Mouse (Mus musculus) frontal cortex, postnatal 36 days (tissue): ENCODE data around the gene Lpin3.
A peak's percentile ranks its signal among the peaks of the same experiment; 100 is the strongest.

Experiments used
- DNase-seq, 2 experiments: peaks; one replicate each; pipeline ENCODE4 v3.0.0; 2022; ENCODE audit warnings: low spot score in 2 of 2

Gene Lpin3

DNA sequence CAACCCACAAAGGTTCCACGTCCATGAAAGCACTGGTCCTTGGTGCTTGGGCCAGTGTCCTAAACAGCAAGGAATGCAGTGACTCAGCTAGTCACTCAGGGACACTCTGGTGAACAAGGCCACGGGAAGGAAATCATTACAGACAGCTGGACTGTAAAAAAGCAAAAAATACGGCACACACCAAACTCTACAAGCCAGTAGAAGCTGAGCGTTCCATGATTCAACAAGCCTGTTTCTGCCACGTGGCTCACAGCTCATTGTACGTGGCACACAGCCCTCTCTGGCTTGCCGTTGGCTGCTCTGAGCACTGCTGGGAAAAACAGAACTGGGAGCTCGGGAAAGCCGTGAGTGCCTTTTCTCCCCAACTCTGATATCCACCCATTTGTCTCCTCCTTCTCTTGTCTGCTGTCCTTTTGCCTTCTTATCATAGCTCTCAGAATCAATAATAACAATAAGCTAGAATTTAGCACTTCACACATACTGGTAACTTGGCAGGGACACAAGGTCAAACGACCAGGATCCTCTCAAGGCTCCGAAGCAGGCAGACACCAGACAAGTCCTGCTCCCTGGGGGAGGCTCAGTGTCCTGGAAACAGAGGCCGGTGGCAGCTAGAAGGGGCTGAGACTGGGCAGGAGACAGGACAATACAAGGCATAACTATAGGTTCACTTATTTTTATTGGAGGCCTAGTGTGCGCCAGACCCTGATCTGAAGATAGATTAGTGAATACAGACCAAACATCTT is at the start of gene Lpin3:
TSS of gene Lpin3 (plus strand) at position 218 of the 743 bp plus-strand sequence.
- DNase-seq: peak in 1 of 2 experiments; percentile 15

- no peak for DNase-seq
These were observed 39.6 kb upstream of the Lpin3 start for GRCm38 (mm10) chr2:160840838-160841237.

DNA sequence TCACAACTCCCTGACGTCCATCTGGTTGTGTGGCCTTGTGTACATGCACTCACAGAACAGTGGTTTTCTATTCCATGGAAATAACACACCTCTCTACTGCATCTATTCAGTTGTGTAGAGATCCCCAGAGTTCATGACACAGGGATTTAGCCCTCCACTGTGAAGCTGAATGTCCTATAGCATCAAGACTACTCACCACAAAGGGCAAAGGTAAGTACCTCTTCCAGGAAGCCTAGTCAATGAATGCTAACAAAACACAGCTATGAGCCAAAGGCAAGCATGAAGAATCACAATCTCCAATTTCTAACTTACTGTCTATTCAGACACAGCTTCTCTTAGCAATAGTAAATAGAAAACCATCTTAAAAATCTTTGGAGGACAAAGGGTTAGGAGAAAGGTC is 32.8 kb upstream of the Lpin3 start:
- no peak for DNase-seq

GRCm38 (mm10) chr2:160848186-160848585 is 32.3 kb upstream of the Lpin3 start:
- no peak for DNase-seq

DNA sequence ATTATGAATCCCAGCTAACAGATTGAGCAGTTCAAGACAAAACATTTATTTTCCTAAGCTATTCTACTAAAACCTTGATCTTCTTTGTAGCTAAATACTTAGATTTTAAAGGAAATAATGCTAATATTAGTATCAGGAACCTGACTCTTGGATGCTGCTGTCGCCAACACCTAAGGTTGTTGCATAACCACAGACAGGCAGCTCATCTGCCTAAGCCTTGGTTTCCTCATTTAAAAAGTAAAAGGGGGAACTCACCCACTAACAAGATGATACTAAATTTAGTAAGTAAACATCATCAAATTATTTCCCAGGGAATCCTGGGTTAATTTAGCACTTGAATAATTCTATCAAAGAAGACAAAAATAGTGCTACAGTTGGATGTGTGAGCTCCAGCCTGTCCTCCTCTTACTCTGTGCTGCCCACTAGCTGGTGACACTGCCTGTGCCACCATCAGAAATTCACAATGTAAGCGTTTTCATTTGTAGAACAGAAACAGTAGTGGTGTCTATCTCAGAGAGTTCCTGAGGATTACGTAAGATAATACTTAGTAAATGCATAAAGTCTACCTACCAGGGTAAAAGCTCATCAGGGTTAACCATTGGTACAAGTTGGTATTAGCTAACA is 30.7 kb upstream of the Lpin3 start:
- no peak for DNase-seq

DNA sequence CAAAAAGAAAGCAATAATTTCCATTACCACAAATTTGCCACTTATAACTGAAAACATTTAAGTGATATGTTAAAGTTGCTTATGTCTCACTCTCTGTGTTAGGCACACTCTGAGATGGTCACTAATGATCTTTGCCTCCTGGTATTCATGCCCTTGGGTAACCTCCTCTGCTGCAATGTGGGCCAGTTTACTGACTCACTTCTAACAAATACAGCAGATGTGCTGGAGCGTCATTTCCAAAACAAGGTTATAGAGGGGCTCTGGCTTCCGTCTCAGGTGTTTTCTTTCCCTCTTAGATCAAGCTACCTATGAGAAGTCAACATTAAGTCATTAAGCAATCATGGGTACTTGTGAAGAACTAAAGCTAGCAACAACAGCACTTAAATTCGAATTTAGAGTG is 30.1 kb upstream of the Lpin3 start:
- DNase-seq: no peak

DNA sequence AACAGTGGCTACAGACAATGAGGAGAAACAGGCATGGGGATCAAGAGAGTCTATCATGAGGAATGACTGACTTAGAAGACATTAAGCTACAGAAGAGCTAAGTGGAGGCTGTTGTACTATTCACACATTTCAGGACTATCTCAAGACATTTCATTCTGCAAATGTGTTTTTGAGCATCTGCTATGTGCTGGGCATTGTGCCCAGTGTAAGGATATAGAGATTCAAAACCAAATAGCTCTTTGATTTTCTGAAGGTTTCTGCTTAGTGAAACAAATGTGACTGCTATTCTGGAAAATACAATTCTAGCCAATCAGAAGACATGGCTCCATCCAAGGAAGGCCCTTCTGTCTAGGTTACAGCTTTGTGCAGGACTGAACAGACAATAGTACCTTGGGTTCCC is 25.8 kb upstream of the Lpin3 start:
- peak; percentile 50 to 88 for DNase-seq

GRCm38 (mm10) chr2:160856359-160857102 is 23.9 kb upstream of the Lpin3 start:
- DNase-seq: no peak

DNA sequence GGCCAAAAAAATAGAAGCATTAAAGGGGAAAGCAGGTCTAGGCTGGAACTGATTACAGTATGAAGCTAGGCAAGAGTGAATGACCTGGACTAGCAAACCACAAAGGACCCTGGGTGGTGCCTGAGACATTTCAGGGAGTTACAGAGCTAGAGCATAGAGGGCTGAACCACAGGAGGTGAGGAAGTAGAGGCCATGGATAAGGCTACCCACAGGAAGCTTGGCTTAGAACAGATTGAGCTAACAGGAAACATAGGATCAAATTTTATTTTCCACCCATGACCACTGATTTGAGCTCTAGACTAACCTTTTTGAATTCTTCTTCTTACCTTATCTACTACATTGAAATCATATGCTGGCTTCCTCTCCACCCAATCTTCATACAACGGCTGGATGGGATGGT is 20.1 kb upstream of the Lpin3 start:
- DNase-seq: no peak

DNA sequence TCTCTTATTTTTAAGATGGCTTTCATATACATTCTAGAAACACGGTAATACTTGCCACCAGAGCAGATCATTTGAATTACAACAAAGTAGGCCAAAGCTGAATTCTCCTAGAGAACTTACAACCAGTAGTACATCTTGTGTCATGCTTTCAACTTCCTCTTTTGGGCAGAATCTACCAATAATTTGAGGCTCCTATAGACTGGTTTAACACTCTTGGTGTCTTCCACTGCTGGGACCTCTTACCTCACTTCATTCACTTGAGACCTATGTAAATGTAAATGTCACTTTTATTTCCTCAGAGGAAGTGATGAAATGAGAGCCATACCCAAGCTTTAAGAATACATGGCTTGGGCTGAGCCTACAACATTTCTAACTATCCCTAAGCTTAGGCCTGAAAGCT is 16.4 kb upstream of the Lpin3 start:
- no peak for DNase-seq

- DNase-seq: no peak
These were observed 15.2 kb upstream of the Lpin3 start for GRCm38 (mm10) chr2:160865266-160865665.

- no peak for DNase-seq
These were observed 11.0 kb upstream of the Lpin3 start for GRCm38 (mm10) chr2:160869446-160869845.

- no peak for DNase-seq
These were observed 9.2 kb upstream of the Lpin3 start for GRCm38 (mm10) chr2:160871310-160871709.

- peak; percentile 52 to 66 for DNase-seq
These were observed 8.1 kb upstream of the Lpin3 start for GRCm38 (mm10) chr2:160872395-160872794.

GRCm38 (mm10) chr2:160872890-160873382 is 7.5 kb upstream of the Lpin3 start, which contains the start of gene Zhx3:
Gene Zhx3, minus strand, starts transcription at chr2:160872998.
- DNase-seq: peak; percentile 87 to 88

DNA sequence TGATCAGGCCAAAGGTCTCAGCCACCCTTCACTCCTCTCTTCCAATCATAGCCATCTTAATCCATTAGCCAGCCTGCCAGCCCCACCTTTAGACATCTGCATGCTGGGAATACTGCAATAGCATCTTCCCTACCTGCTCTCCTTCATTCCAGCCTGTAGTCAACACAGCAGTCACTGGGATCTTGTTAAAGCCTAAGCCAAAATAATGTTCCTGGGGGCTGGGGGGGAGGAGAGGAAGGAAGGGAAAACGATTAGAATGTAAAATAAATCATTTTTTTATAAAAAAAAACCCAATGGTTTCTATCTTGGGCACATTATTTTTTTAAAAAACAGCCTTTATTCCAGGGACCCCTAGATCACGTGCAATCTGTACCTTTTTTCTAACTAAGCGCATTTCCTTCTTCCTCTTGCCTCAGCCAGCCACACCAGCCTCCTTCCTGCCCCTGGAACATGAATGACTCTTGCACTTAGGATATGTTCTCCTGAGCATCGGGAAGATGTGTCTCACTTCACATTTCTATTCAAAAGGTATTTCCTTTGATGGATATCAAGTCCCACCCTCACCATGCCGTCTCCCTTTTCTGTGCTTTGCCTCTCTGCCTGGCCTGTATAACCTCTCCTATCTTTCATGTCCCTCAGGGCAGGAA is 6.1 kb upstream of the Lpin3 start:
- no peak for DNase-seq

GRCm38 (mm10) chr2:160876115-160876514 is 4.4 kb upstream of the Lpin3 start:
- no peak for DNase-seq

DNA sequence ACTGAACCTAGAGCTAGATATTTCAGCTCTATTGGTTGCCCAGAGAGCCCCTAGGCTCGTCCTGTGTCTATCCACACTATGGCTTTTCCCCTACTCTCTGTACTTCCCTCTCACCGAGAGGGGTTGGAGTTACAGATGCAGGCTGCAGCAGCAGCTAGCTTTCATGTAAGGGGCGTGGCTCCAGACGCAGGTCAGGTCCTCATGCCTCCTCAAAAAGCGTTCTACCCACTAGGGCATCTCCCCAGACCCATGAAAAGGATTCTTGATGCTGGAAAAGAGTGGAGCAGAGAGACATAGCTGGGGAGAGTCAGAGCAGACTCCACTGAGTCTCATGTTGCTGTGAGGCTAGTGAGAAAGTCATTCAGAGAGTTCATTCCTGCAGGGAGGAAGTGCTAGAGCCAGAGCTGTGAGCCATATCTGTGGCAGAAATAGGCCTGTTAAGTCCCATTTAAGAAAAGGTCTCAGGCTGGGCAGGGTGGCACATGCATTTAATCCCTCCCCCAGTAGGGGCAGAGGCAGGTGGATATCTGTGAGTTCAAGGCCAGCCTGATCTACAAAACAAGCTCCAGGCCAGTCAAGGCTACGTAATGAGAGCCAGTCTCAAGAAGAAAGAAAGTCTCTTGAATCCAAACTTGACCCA is 1.1 kb downstream of the Lpin3 start:
- no peak for DNase-seq

GRCm38 (mm10) chr2:160882436-160882835 is 2.0 kb downstream of the Lpin3 start:
- DNase-seq: no peak

DNA sequence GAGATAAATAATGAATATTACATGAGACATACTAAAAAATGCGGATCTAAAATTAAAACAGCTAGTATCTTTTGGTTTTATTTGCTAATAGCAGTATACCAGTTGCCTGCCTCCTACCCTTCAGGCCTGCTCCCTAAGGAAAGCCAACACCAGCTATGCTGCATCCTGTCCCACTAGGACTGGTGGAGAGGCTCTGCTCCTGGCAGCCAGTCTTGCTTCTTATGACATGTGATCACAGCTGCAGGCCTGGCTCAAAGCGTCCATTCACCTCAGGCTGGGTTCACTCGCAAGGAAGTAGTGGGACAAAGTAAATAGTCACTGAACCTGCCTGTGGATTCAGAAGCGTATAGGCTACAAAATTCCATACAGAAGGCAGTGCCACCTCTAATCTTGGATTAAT is 3.4 kb downstream of the Lpin3 start:
- DNase-seq: peak in 1 of 2 experiments; percentile 16

DNA sequence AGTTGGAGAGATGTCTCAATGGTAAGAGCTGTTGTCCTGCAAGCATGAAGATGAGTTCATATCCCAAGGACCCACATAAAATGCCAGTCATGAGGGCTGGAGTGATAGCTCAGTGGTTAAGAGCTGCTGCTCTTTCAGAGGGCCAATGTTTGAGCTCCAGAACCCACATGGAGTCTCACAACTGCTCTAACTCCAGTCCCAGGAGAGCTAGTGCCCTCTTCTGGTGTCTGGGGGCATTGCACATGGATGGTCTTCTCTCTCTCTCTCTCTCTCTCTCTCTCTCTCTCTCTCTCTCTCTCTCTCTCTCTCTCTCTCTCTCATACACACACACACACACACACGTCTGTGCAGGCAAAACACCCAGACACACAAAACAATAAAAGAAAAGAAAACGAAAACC is 4.4 kb downstream of the Lpin3 start:
- DNase-seq: peak in 1 of 2 experiments; percentile 18
